Mouse (Mus musculus): ENCODE results near the gene Gck.
A peak's percentile ranks its signal among the peaks of the same experiment; 100 is the strongest.

The Gck gene

DNA sequence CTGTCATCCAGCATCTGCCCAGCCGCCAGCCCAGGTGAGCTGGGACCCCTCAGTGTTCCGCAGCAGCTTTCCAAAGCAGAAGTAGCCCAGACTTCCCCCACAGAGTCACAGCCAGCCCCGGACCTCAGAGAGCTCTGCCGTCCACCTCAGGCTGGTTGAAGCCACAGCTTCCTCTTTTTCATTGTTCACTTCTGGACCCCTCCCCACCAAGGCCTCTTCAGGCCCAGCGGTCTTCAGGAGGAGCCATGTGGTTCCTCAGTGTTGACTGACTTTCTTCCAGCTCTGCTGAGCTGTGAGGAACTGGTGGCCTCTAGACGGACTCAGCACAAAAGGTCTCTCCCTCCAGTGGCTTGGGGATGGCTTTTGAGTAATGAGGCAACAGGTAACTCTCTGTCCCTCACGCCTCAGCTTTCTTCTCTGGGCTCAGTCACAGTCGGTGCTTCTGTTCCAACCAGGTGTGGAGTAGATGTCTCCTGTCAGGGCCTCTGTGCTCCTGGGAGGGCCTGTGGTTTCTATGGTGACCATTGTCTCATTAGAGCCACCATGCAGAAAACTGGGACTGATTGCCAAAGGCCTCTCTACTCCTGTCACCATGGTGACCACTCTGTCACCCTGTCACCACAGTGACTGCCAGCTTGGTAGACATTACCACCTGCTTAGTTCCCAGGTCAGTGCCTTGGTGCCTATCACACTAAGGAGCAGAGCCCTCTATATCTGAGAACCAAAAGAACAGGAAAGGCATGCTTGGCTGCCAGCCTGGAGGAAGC is at the start of gene Gck:
Gene Gck, minus strand, starts transcription at position 496 of the 767 bp plus-strand sequence.
- DNase-seq, result no peak

DNA sequence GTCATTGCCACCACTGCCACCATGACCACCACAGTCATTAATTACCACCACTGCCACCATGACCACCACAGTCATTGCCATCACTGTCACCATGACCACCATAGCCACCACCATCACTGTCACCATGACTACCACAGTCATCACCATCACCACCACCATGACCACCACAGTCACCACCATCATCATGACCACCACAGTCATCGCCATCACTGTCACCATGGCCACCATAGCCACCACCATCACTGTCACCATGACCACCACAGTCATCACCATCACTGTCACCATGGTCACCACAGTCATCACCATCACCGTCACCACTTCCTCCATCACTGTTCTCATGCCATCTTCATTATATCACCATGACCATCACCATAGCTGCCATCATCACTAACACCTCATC is 48.6 kb upstream of the Gck start:
- DNase-seq, result no peak

DNA sequence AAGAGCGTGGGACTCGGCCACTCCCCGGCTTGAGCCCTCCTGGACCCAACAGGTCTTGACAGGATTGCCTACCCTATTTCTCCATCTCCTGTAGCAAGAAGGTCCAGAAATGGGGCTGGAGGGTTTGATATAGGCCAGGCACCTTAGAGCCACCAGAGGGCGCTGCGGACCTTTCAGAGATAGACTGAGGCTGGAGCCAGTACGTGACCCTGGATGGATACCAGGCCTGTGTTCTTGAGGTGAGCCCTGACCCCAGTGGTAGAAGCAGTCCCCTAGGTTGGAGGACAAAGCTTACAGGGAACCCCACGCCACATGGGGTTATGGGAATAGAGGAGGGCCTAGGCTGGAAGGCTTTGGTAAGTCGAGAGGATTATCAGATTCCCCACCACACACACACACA is 46.1 kb upstream of the Gck start:
- peak; percentile 74 to 89 for DNase-seq

DNA sequence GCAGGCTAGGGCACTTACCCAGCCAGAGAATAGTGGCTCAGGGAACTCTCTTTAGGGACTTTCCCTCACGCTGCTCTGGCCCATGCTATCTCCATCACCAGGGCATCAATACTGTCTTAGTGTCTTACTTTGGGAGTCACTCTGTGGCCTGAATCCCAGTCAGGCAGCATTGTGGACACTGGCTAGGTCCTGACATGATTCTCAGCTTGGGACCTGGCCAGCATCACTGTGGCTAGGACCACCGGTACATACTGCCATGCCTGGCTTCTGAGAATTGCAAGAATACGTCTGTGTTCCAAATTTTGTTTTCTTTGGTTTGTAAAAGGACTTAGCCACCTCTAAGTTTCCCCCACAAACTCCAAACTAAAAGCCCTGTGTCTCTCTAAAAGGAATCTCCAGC is 45.0 kb upstream of the Gck start:
- DNase-seq, result no peak

DNA sequence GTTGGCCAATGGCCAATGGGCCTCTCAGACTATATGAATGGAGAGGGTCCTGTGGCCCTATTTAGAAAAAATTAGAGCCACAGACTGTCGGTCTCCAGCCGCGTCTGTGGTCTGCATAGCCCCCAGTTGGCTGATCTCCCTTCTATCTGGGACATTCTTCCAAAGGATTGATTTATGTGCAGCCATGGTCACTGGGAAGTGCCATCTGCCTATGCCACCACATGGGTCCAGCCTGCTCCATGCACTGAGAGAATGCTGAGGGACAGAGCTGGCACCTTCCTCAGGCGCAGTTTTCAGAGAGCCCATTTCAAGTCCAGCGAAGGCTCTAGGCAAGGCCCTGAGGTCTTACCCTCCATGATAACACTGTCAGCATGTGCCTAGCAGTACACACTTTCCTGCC is 44.3 kb upstream of the Gck start:
- DNase-seq, result no peak

DNA sequence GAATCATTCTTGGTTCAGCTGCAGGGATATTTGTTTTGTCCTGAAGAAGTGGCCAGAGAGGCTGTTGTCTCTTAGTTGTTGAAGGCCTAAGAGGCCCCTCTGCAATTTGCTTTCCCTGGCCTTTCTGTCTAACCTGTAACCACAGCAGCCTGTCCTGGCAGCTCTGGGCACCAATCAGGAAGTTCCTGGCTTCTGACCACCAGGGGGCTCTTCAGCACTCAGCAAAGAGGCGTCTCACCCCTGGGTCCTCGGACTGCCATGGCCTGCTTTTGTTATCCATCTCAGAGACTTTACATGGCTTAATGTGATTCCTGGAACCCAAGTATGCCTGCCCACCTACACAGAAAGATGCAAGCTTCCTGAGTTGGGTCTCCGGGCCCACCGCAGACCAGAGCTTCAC is 41.0 kb upstream of the Gck start:
- peak in 1 of 2 experiments; percentile 41 for DNase-seq

DNA sequence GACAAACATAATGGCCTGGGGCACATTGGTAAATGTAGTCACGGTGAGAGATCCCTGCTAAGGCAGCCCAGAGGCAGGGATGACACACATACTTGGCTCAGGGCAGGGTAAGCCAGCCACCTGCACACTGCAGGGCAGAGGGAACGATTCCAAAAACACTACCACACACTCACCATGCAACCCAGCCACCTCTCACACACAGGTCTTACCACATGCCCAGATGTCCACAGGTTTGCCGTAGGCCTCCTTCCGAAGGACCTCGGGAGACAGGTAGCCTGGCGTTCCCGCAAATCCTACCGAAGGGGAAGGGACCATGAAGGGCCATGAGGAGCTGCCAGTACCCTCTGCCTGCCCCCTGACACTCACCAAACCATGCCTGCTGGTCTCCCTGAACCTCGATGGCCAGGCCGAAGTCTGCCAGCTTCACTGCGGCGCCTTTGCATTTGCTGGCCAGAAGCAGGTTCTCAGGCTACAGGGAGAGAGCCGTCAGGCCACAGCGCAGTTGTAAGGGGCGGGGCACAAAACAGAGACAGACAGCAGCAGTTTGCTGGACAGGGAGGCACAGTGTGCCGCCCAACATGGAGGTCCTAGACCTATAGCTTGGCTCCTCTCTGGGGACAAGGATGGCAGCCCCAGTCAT is 40.2 kb upstream of the Gck start:
- DNase-seq, result no peak

DNA sequence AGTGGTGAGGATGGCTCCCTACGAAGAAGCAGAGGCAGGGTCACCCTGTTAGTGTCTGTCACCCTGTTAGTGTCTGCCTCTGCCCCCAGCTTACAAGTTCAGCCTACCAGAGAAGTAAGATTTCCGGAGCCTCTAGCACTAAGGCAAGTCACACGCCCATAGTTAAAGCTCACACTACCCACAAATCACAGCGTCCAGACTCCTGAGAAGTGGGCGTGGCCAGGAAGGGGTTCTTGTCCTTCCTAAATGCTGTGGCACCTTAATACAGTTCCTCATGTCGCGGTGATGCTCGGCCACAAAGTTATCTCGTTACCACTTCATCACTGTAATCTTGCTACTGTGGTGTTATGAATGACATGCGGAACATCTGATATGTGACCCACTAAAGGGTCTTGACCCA is 38.2 kb upstream of the Gck start:
- DNase-seq, result no peak

DNA sequence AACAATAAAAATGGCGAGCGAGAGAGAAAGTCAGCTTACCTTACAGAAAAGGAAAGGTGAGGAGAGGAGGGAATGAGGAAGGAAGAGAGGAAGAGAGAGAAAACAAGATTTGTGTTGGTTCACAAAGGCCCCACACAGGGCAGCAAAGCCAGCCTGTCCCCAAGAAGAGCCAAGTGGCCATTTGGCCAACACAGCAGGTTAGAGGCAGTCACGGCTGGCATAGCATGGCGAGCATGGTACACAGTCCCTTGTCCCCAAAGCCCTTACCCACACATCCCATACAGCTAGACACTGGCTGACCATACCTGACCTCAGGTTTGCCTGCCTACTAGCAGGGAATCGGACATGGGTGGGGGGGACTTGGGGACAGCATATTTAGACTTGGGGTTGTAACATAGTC is 33.7 kb upstream of the Gck start:
- DNase-seq, result no peak

DNA sequence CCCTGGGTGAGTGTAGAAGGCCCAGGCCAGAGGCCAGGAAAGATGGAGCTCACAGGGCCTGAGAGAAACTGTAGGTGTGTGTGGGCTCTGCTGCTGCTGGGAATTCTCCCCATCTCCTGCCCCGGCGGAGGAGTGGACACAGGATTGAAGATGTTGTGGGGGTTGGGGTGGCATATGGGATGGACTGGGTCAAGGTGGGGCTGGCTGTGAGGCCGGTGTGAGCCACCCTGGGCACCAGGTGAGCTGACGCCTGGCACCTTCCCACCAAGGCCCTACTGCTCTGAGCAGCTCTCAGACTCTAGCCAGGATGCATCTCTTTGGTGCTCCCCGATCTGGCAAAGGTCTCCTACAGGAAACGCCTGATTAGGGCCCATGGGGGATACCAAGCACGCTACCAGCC is 31.4 kb upstream of the Gck start:
- no peak for DNase-seq

DNA sequence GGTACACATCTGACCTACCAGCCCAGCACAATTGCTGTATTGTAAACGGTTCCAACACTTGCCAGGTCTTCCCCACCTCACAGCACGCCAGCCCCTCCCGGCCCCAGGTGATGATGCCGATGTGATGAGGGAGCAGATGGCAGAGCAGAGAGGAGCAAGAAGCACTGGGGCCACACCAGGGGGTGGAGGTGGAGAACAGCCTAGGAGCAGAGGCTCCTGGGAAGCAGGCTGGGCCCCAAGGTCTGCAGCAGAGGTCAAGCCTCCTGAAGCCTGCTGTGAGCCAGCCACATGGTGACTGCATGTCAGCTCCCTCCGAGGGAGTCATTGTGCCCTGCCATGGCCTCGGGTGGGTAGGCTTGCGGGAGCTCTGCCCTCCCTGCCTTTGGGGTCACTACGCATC is 30.7 kb upstream of the Gck start:
- no peak for DNase-seq

DNA sequence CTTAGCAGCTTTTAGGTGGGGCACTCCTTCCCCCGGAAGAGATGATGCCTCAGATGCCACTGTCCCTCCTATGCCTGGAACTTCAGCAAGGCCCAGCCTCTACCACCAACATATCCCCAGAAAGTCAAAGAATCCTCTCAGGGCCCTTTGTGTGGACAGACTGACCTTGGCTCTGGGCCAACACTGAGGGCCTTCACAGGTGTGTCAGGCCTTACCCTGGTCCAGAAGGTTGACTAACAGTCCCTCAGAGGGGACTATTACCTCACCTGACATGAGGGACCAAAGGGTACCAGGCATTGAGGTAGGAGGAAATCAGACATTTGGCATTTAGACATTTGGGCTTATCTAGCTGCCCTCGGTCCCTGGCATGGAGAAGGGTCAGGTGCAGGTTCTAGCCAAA is 30.2 kb upstream of the Gck start:
- DNase-seq, result no peak

DNA sequence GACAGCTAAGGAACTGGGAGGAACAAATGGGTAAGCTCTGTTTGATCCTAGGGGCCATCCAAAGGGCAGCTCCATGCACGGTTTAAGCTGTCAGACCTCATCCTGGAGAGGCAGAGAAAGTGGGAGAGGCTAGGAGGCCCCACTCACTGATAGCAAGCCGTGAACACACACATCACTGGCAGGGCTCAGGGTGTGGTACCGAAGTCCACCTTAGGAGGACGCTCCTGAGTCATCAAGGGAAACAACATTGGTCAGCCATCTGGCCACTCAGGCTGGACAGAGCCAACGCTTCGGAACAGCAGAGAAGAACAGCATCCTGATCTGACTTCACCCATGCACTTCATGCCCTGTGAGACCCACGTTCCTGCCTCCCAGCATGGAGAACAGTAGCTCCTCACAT is 29.2 kb upstream of the Gck start:
- DNase-seq, result no peak

DNA sequence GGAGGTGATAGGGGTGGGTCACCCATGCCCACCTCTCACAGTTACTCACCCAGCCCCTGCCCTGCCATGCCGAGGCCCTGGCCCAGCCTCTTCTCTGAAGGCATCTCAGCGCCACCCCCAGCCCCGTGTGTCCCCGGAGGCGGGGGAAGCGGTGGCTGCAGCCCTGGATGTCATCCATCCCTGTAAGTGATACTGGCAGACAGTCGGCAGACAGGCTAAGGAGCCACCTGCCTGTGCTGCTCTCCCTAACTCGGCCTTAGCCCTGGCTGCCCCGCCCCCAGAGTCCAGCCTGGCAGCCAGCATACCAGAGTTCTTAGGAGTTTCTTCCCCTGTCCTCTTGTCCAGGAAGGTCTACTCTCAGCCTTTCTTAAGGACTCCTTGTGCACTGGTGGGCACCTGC is 26.2 kb upstream of the Gck start:
- no peak for DNase-seq

DNA sequence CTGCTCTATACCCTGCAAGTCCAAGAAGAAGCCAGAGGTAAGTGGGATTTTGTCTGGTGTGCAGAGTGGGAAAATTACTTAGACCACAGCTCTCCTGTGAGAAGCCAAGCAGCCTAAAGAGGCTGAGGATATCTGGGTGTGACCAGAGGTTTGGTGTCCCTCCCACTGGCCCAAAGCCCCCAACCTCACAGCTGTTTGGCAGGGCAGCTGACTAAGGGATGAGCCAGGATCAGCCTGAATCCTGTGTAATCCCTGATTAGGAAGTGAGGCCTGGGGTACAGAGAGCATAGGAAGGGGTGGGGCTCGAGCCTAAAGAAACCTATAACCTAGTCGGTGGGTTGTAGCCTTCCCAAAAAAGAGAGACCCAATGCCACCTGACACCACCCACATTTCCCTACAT is 25.2 kb upstream of the Gck start:
- no peak for DNase-seq

DNA sequence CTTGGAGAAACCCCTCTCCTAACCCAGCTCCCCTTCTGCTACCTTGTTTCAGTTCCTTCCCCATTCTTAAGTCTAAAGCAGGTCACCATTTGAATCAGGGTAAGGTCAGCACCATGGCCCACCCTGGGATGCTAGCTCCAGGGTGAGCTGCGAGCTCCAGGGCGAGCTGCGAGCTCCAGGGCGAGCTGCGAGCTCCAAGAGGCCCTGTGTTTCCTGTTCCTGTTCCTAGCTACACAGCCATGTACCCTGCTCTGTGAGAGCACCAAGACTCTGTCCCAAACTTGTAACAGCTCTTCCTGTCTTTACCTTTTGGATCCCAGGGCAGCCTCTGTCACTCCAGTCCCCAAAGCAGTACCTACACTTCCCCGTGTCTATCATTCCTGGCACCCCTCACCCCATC is 24.2 kb upstream of the Gck start:
- DNase-seq, result no peak

DNA sequence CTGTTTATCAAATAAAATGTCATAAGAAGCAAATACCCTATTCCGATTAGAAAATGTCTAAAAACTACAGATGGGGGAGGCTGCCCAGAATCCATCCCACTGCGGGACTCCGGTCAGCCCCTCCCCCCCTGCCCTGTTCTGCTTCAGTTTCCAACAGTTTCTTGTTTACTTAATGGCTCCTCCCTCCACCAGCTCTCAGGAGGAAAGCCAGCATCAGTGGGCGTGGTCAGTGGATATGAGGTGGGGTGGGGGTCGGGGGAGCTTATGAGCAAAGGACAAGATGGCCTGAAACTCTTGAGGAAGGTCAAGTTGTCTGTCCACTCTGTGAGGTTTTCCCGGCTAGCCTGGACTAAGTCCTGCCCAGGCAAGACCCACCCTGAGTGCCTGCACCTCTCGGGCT is 23.3 kb upstream of the Gck start:
- DNase-seq, result no peak

DNA sequence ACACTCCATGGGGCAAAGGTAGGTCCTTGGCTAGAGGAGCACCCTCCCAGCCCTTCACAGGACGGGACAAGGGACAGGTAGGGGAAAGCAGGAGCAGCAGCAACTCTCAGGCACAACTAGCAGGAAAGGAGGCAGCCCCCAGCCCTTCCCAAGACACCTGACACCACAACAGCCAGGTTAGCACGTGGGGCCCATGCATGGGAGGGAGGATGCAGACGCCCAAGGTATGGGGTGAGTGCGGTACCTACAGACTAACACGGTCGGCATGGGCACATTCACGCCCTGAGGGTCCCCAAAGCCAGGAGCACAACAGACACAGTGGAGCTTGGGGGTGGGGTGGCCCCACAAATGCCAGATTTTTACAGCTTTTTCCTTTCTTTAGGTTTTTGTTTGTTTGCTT is 21.3 kb upstream of the Gck start:
- DNase-seq, result no peak

DNA sequence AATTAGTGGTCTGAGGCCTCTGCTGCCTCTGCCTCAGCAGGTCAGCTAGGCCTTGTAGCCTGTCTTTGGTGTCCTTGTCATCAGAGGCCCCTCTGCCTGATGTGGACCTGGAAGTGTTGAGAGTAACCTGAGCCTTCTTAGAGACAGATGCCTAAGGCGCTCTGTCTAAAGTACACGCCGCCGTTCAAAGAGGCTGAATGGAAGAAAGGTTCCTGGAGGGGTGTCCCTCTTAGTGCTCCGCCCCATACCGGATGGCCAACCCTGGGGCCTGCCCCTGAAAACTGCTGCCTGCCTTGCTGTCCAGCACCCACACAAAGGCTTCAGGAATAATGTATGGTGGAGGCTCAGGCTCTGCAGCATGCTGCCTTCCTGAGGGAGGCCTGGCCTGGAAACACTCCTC is 18.3 kb upstream of the Gck start:
- DNase-seq, result no peak

DNA sequence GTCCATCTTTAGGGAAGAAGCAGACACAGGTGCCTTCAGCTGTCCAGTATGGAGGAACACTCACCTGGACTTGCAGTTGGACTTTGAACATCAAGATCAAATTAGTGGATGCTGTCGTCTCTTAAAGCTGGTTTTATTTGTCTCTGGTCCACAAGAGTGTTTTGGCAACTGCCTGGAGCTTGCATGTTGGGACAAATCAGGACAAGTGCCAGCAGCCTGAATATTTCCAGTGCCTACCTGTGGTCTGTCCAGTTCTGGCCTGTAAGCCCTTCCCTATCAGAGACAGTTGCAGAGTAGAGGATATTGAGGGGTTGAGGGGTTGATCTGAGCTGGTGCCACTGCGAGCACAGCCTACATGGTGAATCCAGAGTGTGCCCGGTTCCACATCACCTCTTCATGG is 16.9 kb upstream of the Gck start:
- DNase-seq, result no peak

DNA sequence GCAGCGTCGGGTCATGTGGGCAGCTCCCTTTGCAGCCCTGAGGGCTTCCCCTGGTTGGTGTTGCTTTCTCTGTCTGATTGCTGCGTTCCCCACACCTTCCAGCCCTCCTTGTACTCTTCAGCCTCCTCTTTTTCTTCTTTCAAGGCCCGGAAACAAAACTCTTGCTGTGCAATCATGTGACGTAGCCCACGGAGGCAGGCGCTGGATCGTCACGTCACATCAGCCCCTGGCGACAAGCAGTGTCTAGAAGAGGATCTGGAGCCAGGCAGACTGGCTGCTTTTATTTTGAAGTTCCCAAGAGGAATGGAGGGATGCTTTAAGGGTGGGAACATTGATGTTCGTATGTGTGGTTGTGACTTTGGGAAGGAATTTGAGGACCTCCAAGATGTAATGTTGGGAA is 16.0 kb upstream of the Gck start:
- no peak for DNase-seq

DNA sequence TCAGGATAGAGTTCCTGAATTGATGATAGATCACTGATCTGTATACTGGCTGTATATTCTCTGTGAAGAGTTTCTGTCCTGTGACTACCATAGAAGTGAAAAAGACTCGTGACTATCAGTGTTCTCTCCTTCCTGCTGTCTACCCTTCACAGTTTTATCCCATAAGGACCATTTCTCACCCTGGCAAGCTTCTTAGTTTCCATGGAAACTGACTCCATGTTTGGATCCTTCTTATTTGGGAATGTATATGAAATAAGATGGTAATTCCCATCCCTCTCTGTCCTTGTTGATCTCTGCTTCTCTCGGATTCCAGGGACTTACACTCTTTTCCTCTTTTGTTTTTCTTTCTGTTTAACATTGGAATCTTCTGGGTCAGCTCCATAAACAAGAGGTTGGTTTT is 10.2 kb upstream of the Gck start:
- DNase-seq, result no peak

DNA sequence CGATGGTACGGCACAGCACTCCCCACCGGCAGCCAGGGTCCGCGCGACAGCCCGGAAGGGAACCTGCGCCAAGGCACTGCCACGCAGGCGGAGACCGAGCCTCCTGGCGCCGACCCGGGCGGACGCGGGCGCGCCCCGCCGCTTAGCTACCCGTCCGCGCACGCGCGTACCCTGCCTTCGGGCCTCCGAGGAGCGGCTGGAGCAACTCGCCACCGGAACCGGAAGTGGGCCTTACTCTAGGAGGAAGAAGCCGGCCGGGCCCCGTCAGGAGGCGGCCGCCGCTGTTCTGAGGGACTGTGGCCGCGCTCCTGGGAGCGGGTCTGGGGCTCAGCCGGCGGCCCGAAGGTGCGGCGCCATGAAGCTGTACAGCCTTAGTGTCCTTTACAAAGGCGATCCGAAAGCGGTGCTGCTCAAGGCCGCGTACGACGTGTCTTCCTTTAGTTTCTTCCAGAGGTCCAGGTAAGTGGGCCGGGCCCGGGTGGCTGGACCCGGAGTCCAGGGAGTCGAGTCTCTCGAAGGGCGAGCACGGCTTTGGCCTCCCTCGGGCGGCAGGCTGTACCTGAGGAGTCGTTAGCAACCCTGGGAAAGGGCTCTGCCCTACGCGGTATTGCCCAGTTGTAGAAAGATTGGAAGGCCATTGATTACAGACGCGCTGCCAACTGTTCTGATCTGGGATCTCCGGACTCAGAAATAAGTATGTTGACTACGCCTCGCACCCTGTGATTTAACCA is 5.8 kb upstream of the Gck start, which contains the start of gene Ykt6:
Gene Ykt6, plus strand, starts transcription at position 148 of the 731 bp plus-strand sequence.
- DNase-seq, result peak; percentile 95 to 96

DNA sequence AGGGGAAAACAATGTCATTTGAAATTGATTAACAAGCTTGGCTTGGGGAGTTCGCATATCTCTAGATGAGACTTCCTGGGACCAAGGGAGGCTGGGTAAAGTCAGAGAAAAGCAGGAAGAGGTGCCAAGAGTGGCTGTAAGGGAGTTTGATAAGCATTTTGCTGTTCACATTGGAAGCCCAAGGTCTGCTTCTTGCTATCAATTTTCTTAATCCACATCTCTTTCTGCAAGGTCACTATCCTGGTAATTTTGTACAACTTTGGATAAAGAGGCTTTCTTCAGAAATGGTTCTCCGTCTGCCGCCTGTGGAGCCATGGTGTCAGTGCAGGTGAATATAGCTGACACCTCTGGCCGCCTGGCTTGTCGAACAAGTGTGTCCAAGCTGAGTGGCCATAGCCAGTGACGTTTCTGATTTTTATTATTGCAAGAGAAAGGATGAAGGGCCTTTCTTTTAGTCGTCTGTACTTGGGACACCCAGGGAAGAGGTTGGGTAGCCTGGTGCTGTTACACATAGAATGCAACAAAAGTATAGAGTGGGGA is 5.2 kb upstream of the Gck start:
- DNase-seq, result peak in 1 of 2 experiments; percentile 55

Data from kidney, adult 8-10 months (tissue).